Mouse (Mus musculus) hindbrain, embryonic 12.5 days (tissue): ENCODE measurements around the gene Vldlr. TPM values are rescaled to one million over a fixed set of nuclear protein-coding genes. Genes with fewer than 3 reads are reported as not detected.

Source experiments
- ATAC-seq: fragments of 200-750 bp; cut with Nextera tagmentation; 2 replicates; pipeline ENCODE4 v1.8.0; 2017; ENCODE audit warnings: moderate TSS enrichment; ENCODE audit not compliant: low FRiP score
- H3K27ac ChIP-seq: fragments of 300-500 bp; sonication (generic); 2 replicates; pipeline ENCODE4 v1.5.1; 2016; ENCODE audit warnings: mild to moderate bottlenecking
- H3K27me3 ChIP-seq: fragments of 300-500 bp; sonication (generic); 2 replicates; pipeline ENCODE4 v1.6.1; 2016; ENCODE audit warnings: mild to moderate bottlenecking
- H3K36me3 ChIP-seq: fragments of 300-500 bp; sonication (generic); 2 replicates; pipeline ENCODE4 v1.6.1; 2016; ENCODE audit warnings: mild to moderate bottlenecking
- H3K4me1 ChIP-seq: fragments of 300-500 bp; sonication (generic); 2 replicates; pipeline ENCODE4 v1.6.1; 2016
- H3K4me2 ChIP-seq: fragments of 300-500 bp; sonication (generic); replicated peaks from 2 replicates; pipeline ENCODE4 v1.6.1; 2016; ENCODE audit warnings: mild to moderate bottlenecking
- H3K4me3 ChIP-seq: fragments of 300-500 bp; sonication (generic); 2 replicates; pipeline ENCODE4 v1.5.1; 2016; ENCODE audit warnings: mild to moderate bottlenecking
- H3K9ac ChIP-seq: fragments of 300-500 bp; sonication (generic); 2 replicates; pipeline ENCODE4 v1.6.1; 2016; ENCODE audit warnings: mild to moderate bottlenecking, moderate library complexity
- H3K9me3 ChIP-seq: fragments of 300-500 bp; sonication (generic); replicated peaks from 2 replicates; pipeline ENCODE4 v1.6.1; 2016; ENCODE audit warnings: mild to moderate bottlenecking
- WGBS: fragments of 180-500 bp; shearing (Covaris S2); methylation state at CpG from one replicate; pipeline ENCODE4 v1.1.7; 2016; 5-methylcytosine and 5-hydroxymethylcytosine counted together
- polyA plus RNA-seq: library from polyadenylated mRNA; unstranded; fragments of >200 nt; fragmentation: Nextera tagmentation; extraction: Ambion mirVana; gene quantifications from 2 replicates; pipeline ENCODE4 v1.2.1, GENCODE M21; 2016

Vldlr gene
- polyA plus RNA-seq, 1 experiment from 2014 or later: 12.6 TPM

DNA sequence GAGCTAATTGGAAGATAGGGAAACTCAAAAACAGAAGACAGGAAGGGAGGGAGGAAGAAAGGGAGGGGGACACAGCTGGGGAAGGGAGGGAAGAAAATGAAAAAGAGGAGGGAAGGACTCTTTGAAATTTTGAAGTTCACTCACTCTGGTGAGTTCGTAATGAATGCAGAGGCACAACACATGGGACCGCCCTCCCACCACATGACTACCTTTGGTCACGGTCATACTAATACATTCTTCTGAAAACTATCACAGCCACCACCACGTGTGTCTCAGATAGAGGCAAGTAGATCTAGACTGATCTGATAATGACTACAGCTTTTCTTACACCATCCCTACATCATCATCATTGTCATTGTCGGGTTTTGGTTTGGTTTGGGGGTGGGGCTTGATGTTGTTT, 38.5 kb downstream of the Vldlr start:
- no peak for ATAC-seq
- Histone ChIP-seq H3K36me3 (peaks cover 11% of the 10 kb centered on the region; the same call in 1 of the 2 replicates), H3K4me2 (no peak overlapping the region), H3K27ac (no peak overlapping the region), H3K4me3 (no peak overlapping the region), H3K4me1 (no peaks in the 10 kb centered on the region), H3K9me3 (no peaks in the 10 kb centered on the region), H3K27me3 (no peaks in the 10 kb centered on the region), H3K9ac (no peak overlapping the region)
- WGBS: 86% methylated on average over 5 of the region's 5 CpGs

- ATAC-seq: no peak
- no peak overlapping the region for H3K4me3 ChIP-seq
- H3K36me3 ChIP-seq: 0 out of 2 replicates have a peak, but pooled peaks cover 4% of the 10 kb centered on the region
- no peak overlapping the region for H3K9ac ChIP-seq
- no peaks in the 10 kb centered on the region for H3K27me3 ChIP-seq
- no peaks in the 10 kb centered on the region for H3K9me3 ChIP-seq
- H3K4me2 ChIP-seq: no peak overlapping the region
- 84% methylated on average over 3 of the region's 3 CpGs for WGBS
- H3K27ac ChIP-seq: no peak overlapping the region
- H3K4me1 ChIP-seq: no peaks in the 10 kb centered on the region
These were observed 39.4 kb downstream of the Vldlr start for GRCm38 (mm10) chr19:27255678-27256077.

GRCm38 (mm10) chr19:27260102-27260501, 43.8 kb downstream of the Vldlr start:
- Histone ChIP-seq H3K4me3 (no peak overlapping the region), H3K4me1 (no peaks in the 10 kb centered on the region), H3K9me3 (no peaks in the 10 kb centered on the region), H3K9ac (no peak overlapping the region), H3K36me3 (no peaks in the 10 kb centered on the region), H3K27me3 (no peaks in the 10 kb centered on the region), H3K27ac (no peak overlapping the region), H3K4me2 (no peak overlapping the region)
- no peak for ATAC-seq
- WGBS: 75% methylated on average over 4 of the region's 4 CpGs

DNA sequence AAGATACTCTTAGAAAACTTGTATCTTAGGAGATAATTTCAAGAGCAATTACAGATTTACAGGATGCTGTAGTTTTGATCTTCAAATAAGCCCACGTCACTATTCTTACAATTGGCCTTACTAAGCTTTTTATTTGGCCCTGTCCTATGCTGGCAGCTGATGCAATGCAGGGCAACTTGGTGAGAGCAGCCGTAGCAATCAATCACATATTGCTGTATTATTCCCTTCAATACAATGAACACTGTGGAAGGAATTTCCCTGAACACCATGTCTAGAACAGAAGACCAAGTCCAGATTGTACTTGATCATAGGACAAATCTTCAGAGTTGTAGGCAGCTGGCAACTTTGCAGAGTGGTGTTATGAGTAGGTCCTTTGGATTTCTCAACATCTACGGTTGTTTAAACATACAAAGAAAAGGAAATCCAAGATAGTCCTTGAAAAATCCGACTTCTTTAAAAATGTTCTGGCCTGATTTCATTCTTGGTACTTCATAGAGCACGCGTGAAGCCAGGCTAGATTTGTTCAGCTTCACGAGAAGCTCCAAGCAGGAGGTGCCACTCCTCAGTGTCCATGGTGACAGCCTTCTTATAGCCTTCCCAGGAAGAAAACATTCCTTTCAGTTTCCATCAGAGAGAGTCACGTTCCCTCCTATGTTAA, 44.5 kb downstream of the Vldlr start:
- Histone ChIP-seq H3K27me3 (no peaks in the 10 kb centered on the region), H3K4me2 (no peak overlapping the region), H3K4me1 (no peaks in the 10 kb centered on the region), H3K4me3 (no peak overlapping the region), H3K27ac (no peak overlapping the region), H3K9me3 (no peaks in the 10 kb centered on the region), H3K36me3 (no peaks in the 10 kb centered on the region), H3K9ac (no peak overlapping the region)
- no peak for ATAC-seq
- 84% methylated on average over 8 of the region's 8 CpGs for WGBS

DNA sequence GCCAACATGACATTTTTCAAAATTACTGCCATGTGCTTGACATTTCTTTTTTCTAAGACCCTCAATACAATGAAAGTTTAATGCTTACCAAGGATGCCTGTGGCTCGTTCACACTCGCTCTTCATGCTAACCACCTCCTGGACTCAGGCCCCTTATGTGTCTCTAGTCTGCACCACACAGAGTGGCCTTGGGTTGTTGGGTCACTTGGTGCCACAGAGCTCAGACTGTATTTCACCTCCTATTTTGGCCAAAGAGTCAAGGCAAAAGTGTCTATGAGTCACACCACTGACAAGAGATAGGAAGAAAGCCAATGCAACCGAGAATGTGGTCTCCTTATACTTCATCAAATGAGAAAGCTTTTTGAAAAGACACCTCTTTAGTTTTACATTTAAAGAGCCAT, 45.9 kb downstream of the Vldlr start:
- no peak for ATAC-seq
- WGBS: 86% methylated on average over 3 of the region's 3 CpGs
- H3K27me3 ChIP-seq: no peaks in the 10 kb centered on the region
- H3K4me2 ChIP-seq: no peak overlapping the region
- H3K27ac ChIP-seq: no peak overlapping the region
- no peak overlapping the region for H3K9ac ChIP-seq
- H3K4me3 ChIP-seq: no peak overlapping the region
- no peaks in the 10 kb centered on the region for H3K36me3 ChIP-seq
- H3K4me1 ChIP-seq: no peaks in the 10 kb centered on the region
- H3K9me3 ChIP-seq: no peaks in the 10 kb centered on the region

GRCm38 (mm10) chr19:27273385-27273784, 57.1 kb downstream of the Vldlr start:
- Histone ChIP-seq H3K4me1 (no peaks in the 10 kb centered on the region), H3K9me3 (no peaks in the 10 kb centered on the region), H3K4me2 (no peak overlapping the region), H3K4me3 (no peak overlapping the region), H3K9ac (no peak overlapping the region), H3K36me3 (no peaks in the 10 kb centered on the region), H3K27ac (no peak overlapping the region), H3K27me3 (no peaks in the 10 kb centered on the region)
- ATAC-seq: no peak
- WGBS: 75% methylated on average over 2 of the region's 2 CpGs

DNA sequence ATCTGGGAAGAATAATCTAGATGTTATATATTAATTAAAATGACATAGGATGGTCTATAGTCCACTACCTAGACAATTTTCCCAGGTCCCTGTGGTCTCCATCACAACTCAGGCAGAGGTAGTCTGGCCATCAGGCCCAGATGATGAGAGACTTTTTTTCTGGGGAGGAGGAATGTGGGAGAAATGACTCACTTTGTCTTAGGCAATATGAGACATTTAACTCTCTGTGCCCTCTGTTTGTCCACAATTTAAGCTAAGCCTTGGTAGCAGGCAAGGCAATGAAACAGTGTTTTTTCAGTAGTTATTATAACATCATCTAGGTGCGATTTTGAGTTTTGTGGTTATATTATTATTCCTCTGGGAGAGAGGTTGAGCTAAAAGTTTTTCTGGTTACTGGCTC, 58.1 kb downstream of the Vldlr start:
- no peak overlapping the region for H3K27ac ChIP-seq
- H3K9me3 ChIP-seq: no peaks in the 10 kb centered on the region
- H3K9ac ChIP-seq: no peak overlapping the region
- WGBS: 82% methylated on average over 1 of the region's 1 CpGs
- no peaks in the 10 kb centered on the region for H3K4me1 ChIP-seq
- H3K36me3 ChIP-seq: no peaks in the 10 kb centered on the region
- no peak for ATAC-seq
- H3K4me3 ChIP-seq: no peak overlapping the region
- H3K27me3 ChIP-seq: no peaks in the 10 kb centered on the region
- H3K4me2 ChIP-seq: no peak overlapping the region

DNA sequence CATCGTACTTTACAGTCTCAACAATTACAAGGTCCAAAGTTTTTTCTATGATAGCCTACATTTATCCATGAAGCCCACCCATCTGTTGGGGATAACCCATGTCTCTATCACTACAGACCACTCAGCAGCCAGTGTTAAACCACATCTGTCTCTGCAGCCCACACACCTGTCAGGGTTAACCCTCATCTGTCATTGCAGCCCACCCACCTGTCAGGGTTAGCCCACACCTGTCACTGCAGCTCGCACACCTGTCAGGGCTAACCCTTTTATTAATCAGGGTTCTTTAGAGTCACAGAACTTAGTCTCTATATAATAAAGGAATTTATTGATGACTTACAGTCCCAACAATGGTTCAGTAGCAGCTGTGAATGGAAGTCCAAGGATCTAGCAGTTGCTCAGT, 62.9 kb downstream of the Vldlr start:
- no peaks in the 10 kb centered on the region for H3K36me3 ChIP-seq
- 84% methylated on average over 2 of the region's 2 CpGs for WGBS
- no peaks in the 10 kb centered on the region for H3K27me3 ChIP-seq
- no peak overlapping the region for H3K27ac ChIP-seq
- ATAC-seq: no peak
- no peaks in the 10 kb centered on the region for H3K9me3 ChIP-seq
- no peak overlapping the region for H3K4me2 ChIP-seq
- no peak overlapping the region for H3K9ac ChIP-seq
- no peak overlapping the region for H3K4me3 ChIP-seq
- H3K4me1 ChIP-seq: no peaks in the 10 kb centered on the region

Other genes starting within 250 kb of the Vldlr start
- 0.08 and 0.18 TPM in 2 replicates for gene Kcnv2, start 106.1 kb downstream of the Vldlr start, polyA plus RNA-seq
- gene Pum3, start 213.3 kb downstream of the Vldlr start, polyA plus RNA-seq: 79.8 and 85.6 TPM in 2 replicates